Mouse (Mus musculus) heart, postnatal 0 days (tissue): Measurements from ENCODE around the gene Fam71a.

Experiments used
- CTCF ChIP-seq: IDR thresholded peaks from 2 replicates; pipeline ENCODE4 v1.5.1; 2016; ENCODE audit warnings: antibody characterized with exemption, control low read depth, low read depth
- EP300 ChIP-seq: IDR thresholded peaks from 2 replicates; pipeline ENCODE4 v1.6.1; 2016; ENCODE audit warnings: antibody characterized with exemption, low read depth

DNA sequence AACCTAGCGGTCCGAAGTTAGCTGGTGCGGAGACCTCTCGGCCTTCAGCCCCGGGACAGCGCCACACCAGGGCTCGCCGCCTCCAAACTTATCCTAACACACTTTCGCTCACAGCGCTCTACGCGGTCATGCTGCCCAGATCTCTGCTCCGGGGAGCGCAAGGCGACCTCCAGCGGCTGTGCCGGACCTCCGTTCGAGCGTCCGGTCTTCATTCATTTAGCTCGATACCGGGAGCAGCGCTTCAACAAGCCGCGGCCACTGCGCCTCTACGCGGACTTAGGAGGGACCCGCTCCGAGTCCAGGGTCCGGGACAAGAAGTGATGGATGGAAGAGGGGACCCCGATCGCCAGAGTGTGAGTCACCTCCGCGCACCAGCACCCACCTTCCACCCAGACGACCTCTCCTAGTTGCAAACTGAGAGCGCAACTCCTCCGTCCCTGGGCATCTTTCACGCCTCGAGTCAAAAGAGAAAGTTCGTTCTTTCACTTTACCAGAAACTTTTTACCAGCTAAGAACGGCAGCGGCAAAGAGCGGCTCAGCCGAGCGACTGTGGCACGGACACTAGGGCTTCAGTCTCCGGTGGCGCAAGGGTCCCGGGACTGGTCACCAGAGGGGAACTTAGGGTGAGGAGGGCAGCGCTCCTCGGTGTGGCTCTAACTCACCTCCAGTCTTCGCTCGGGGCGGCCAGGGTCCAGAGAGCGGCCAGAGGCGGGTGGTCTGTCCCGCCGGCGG is 18.0 kb upstream of the Fam71a start:
- TF ChIP-seq CTCF (peak; percentile 66), EP300 (no peak)
